Mouse (Mus musculus) kidney, postnatal 4 days (tissue): Measurements from ENCODE around the gene Wipf2.
"Not testable (repeated sequence)": the region's sequence is repeated elsewhere in the genome, so short reads cannot be mapped to it uniquely, and the experiment has no call there.

Source experiments
- DNase-seq, 2 experiments: peaks; one replicate each; pipeline ENCODE4 v3.0.0; 2021; ENCODE audit warnings: mixed read lengths in 2 of 2

Wipf2 gene

GRCm38 (mm10) chr11:98932293-98933091 is 69.1 kb downstream of the Wipf2 start:
- DNase-seq: peak; percentile 64 to 74

GRCm38 (mm10) chr11:98933151-98933550 is 69.7 kb downstream of the Wipf2 start:
- peak; percentile 82 to 86 for DNase-seq

GRCm38 (mm10) chr11:98933847-98934246 is 70.4 kb downstream of the Wipf2 start:
- DNase-seq: not testable (repeated sequence)

GRCm38 (mm10) chr11:98934367-98934766 is 70.9 kb downstream of the Wipf2 start:
- DNase-seq: no peak

- peak; percentile 47 to 72 for DNase-seq
Observed at GRCm38 (mm10) chr11:98935123-98935522, 71.7 kb downstream of the Wipf2 start.

GRCm38 (mm10) chr11:98936170-98936569 is 72.7 kb downstream of the Wipf2 start:
- peak; percentile 84 to 91 for DNase-seq

- peak; percentile 18 to 55 for DNase-seq
Observed at GRCm38 (mm10) chr11:98936606-98937409, 73.4 kb downstream of the Wipf2 start.

GRCm38 (mm10) chr11:98937410-98937913 is 74.0 kb downstream of the Wipf2 start:
- peak; percentile 89 to 95 for DNase-seq

- peak; percentile 72 to 80 for DNase-seq
Observed at GRCm38 (mm10) chr11:98937914-98938694, 74.7 kb downstream of the Wipf2 start.

GRCm38 (mm10) chr11:98938701-98939083 is 75.3 kb downstream of the Wipf2 start:
- DNase-seq: peak in 1 of 2 experiments; percentile 15

- peak in 1 of 2 experiments; percentile 27 for DNase-seq
Observed at GRCm38 (mm10) chr11:98939084-98939952, 75.9 kb downstream of the Wipf2 start.

GRCm38 (mm10) chr11:98939953-98940641 is 76.7 kb downstream of the Wipf2 start:
- DNase-seq: peak; percentile 42 to 43

- DNase-seq: peak; percentile 21 to 35
Observed at GRCm38 (mm10) chr11:98940776-98941175, 77.3 kb downstream of the Wipf2 start.

GRCm38 (mm10) chr11:98941341-98941825 is 77.9 kb downstream of the Wipf2 start:
- peak; percentile 78 to 84 for DNase-seq

GRCm38 (mm10) chr11:98941826-98942550 is 78.5 kb downstream of the Wipf2 start:
- DNase-seq: peak; percentile 84 to 91

- DNase-seq: no peak
Observed at GRCm38 (mm10) chr11:98942555-98942922, 79.1 kb downstream of the Wipf2 start.

GRCm38 (mm10) chr11:98942923-98943641 is 79.6 kb downstream of the Wipf2 start:
- peak; percentile 64 to 77 for DNase-seq

GRCm38 (mm10) chr11:98943741-98944461 is 80.5 kb downstream of the Wipf2 start:
- DNase-seq: peak; percentile 68 to 78
